Mouse (Mus musculus): ENCODE data around the gene Cdk11b. TPM values are rescaled to one million over a fixed set of nuclear protein-coding genes. Genes with fewer than 3 reads are reported as not detected.
A peak's percentile ranks its signal among the peaks of the same experiment; 100 is the strongest.
"Not testable (repeated sequence)": the region's sequence is repeated elsewhere in the genome, so short reads cannot be mapped to it uniquely, and the experiment has no call there.

Cdk11b gene
- polyA plus RNA-seq, 1 experiment: 25.8 TPM

DNA sequence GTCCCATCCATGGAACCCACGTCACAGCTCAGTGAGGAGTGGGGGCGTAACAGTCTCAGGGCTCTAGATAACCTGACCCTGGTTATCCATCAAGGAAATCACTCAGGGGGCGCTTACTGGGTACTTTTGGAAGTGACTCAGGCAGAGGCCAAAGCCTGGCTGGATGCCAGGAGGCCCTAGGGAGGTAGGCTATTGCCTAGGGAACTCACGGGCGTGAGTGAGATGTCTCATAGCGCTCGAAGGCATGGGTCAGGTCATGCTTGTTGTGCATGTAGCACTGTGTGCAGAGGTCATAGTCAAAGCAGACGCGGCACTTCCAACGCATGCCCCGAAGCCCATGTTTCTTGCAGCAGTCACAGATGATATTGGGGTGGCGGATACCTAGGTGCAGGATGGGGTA is 36.0 kb downstream of the Cdk11b start:
- no peak for DNase-seq (ENCODE audit: low read depth in 1 of 2, low spot score in 2 of 2)
- Histone ChIP-seq H3K4me1 (ENCODE audit: control insufficient read depth, insufficient read depth, insufficient read length) (no peaks in the 10 kb centered on the region), H3K4me3 (ENCODE audit: extremely low read depth, insufficient read depth, insufficient read length) (no peak overlapping the region), H3K27ac (ENCODE audit: insufficient read depth, low read length) (no peak overlapping the region), H3K36me3 (ENCODE audit: control insufficient read depth, insufficient read depth, low read length) (peaks cover 2% of the 10 kb centered on the region; the same call in 1 of the 2 replicates), H3K27me3 (ENCODE audit: control insufficient read depth, insufficient read depth, low read length) (no peaks in the 10 kb centered on the region)
- no peak for TF ChIP-seq CTCF (IDR thresholded peaks at IDR 0.05; ENCODE audit: extremely low read depth, insufficient read depth, insufficient read length, insufficient replicate concordance)
- TF ChIP-seq POLR2A (IDR thresholded peaks at IDR 0.05; ENCODE audit: low read depth, low read length): no peak
- 82% methylated on average over 12 of the region's 12 CpGs for WGBS

DNA sequence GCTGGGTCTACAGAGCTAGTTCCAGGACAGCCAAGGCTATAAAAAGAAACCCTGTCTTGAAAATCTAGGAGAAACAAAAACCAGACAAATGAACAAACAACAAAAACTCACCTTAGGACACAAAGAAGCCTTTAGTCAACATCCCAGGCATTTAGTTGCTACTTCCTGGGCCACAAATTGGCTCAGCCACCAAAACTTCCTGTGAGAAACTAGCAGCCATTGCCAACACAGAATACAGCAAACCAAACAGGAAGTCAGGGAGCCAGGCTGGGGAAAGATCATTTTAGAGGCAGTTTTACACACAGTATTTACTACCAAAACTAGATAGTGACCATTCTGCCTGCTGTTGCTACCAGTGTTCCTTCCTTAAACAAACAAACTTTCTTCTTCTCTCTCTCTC is 42.2 kb downstream of the Cdk11b start:
- Histone ChIP-seq H3K4me3 (ENCODE audit: extremely low read depth, insufficient read depth, insufficient read length) (no peak overlapping the region), H3K4me1 (ENCODE audit: control insufficient read depth, insufficient read depth, insufficient read length) (peaks cover 3% of the 10 kb centered on the region; the same call in 1 of the 2 replicates), H3K36me3 (ENCODE audit: control insufficient read depth, insufficient read depth, low read length) (peaks cover 2% of the 10 kb centered on the region; the same call in 1 of the 2 replicates), H3K27ac (ENCODE audit: insufficient read depth, low read length) (no peak overlapping the region), H3K27me3 (ENCODE audit: control insufficient read depth, insufficient read depth, low read length) (no peaks in the 10 kb centered on the region)
- DNase-seq (ENCODE audit: low read depth in 1 of 2, low spot score in 2 of 2): no peak
- TF ChIP-seq POLR2A (IDR thresholded peaks at IDR 0.05; ENCODE audit: low read depth, low read length): no peak
- no peak for TF ChIP-seq CTCF (IDR thresholded peaks at IDR 0.05; ENCODE audit: extremely low read depth, insufficient read depth, insufficient read length, insufficient replicate concordance)

DNA sequence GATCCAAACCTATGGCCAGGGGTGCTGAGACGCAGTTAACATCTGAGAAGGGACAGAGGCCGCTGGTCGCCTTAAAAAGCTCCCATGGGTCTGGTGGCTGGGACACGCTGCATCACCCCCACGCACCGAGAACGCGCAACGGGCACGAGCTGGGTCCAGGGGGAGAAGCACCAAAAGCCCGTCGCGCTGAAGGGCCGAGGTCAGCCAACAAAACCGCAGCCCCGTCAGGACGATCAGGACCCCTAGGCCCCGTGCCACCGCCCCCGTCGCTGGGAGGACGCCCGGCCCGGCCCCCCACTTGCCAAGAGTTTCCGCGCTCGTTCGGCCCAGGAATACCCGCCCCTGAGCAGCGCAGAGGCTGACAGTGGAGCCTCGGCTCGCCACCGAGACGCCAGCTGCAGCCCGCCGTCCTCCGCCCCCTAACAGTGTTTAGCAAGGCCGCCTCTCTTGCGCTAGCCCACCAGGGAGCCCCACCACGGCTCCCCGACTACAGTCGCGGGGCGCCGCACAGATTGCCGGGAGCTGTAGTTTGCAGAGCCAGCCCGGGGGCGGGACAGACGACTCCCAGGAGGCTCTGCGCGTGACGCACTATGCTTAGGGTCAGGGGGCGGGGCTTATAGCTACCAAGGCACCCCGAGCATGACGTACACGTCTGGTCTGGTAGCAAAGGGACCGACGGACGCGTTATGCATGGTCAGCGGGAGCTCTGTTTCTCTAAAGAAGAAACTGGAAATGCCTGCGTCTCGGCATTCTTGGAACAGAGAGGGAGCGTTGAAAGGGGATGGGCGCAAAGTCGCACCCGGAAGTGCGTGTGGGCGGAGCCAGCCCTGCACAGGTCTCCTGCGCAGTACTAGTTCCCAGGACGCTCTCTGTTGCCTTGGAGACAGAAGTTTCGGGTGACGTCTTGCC is 44.3 kb downstream of the Cdk11b start, which contains the start of gene Mib2:
Gene Mib2, minus strand, starts transcription at position 510 of the 909 bp plus-strand sequence.
- Histone ChIP-seq H3K36me3 (ENCODE audit: control insufficient read depth, insufficient read depth, low read length) (no peaks in the 10 kb centered on the region), H3K4me3 (ENCODE audit: extremely low read depth, insufficient read depth, insufficient read length) (peak within 1 kb of the TSS; percentile 84), H3K4me1 (ENCODE audit: control insufficient read depth, insufficient read depth, insufficient read length) (peaks cover 3% of the 10 kb centered on the region; the same call in 1 of the 2 replicates), H3K27ac (ENCODE audit: insufficient read depth, low read length) (peak within 1 kb of the TSS; percentile 85), H3K27me3 (ENCODE audit: control insufficient read depth, insufficient read depth, low read length) (no peaks in the 10 kb centered on the region)
- DNase-seq (ENCODE audit: low read depth in 1 of 2, low spot score in 2 of 2): peak; percentile 93 to 95
- TF ChIP-seq CTCF (IDR thresholded peaks at IDR 0.05; ENCODE audit: extremely low read depth, insufficient read depth, insufficient read length, insufficient replicate concordance): no peak
- WGBS: under 1% methylated on average over 73 of the region's 73 CpGs

DNA sequence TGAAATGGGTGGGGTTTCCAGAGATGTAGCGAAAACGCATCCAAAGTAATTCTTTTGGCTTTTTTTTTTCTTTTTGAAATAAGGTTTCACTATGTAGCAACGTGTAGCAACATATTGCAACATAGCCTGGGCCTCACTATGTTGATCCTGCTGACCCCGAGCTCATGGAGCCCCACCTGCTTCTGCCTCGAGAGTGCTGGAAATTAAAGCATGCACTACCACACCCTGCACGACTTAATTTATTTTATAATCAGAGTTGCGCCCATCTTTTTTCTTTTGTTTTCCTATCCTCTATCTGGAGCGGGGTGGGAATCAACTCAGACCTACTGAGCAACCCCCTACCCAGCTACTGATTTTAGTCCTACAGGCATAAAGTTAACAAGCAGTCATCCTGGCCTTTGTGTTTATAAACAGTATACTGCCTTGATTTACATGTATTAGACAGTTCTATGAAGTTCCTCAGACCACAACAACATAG is 45.0 kb downstream of the Cdk11b start:
- no peaks in the 10 kb centered on the region for H3K36me3 ChIP-seq (ENCODE audit: control insufficient read depth, insufficient read depth, low read length)
- peak overlapping the region; percentile 84 for H3K4me3 ChIP-seq (ENCODE audit: extremely low read depth, insufficient read depth, insufficient read length)
- H3K27me3 ChIP-seq (ENCODE audit: control insufficient read depth, insufficient read depth, low read length): no peaks in the 10 kb centered on the region
- 1% methylated on average over 8 of the region's 8 CpGs for WGBS
- H3K27ac ChIP-seq (ENCODE audit: insufficient read depth, low read length): no peak overlapping the region
- H3K4me1 ChIP-seq (ENCODE audit: control insufficient read depth, insufficient read depth, insufficient read length): peaks cover 3% of the 10 kb centered on the region; the same call in 1 of the 2 replicates
- no peak for TF ChIP-seq CTCF (IDR thresholded peaks at IDR 0.05; ENCODE audit: extremely low read depth, insufficient read depth, insufficient read length, insufficient replicate concordance)
- no peak for TF ChIP-seq POLR2A (IDR thresholded peaks at IDR 0.05; ENCODE audit: low read depth, low read length)
- no peak for DNase-seq (ENCODE audit: low read depth in 1 of 2, low spot score in 2 of 2)

DNA sequence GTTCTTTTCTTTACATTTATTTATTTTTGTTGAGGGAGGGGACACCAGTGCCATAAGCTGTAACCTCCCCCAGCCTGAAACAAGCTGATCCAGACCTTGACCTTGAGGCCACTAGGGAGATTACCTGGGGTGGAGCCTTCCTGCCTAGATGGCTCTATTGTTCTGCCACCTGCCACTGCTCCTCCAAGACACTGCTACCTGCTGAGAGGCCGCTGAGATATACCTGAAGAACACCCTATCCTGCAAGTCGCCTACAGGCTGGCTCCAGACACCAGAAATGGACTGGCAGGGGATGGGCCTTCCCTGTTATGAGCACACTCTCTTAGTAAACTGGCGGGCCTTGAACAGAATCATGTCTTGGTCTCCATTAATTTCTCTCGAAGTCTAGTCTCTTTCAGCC is 45.6 kb downstream of the Cdk11b start:
- DNase-seq (ENCODE audit: low read depth in 1 of 2, low spot score in 2 of 2); H3K4me1 ChIP-seq (ENCODE audit: control insufficient read depth, insufficient read depth, insufficient read length); H3K36me3 ChIP-seq (ENCODE audit: control insufficient read depth, insufficient read depth, low read length); H3K27ac ChIP-seq (ENCODE audit: insufficient read depth, low read length); H3K4me3 ChIP-seq (ENCODE audit: extremely low read depth, insufficient read depth, insufficient read length); H3K27me3 ChIP-seq (ENCODE audit: control insufficient read depth, insufficient read depth, low read length): not testable (repeated sequence)
- whole genome bisulfite sequencing: 94% methylated on average over 4 of the region's 4 CpGs

DNA sequence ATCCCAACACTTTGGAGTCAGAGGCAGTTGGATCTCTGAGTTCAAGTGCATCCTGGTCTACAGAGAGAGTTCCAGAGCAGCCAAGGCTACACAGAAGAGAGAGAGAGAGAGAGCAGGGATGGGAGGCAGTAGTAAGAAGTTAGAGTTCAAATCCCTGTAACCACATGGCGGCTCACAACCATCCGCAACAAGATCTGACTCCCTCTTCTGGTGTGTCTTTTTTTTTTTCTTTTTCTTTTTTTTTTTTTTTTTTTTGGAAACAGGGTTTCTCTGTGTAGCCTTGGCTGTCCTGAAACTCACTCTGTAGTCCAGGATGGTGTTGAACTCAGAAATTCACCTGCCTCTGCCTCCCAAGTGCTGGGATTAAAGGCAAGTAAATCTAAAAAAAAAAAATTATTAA is 47.4 kb downstream of the Cdk11b start:
- H3K4me3 ChIP-seq (ENCODE audit: extremely low read depth, insufficient read depth, insufficient read length): no peak overlapping the region
- WGBS: 60% methylated on average over 2 of the region's 2 CpGs
- no peak for TF ChIP-seq POLR2A (IDR thresholded peaks at IDR 0.05; ENCODE audit: low read depth, low read length)
- no peak for TF ChIP-seq CTCF (IDR thresholded peaks at IDR 0.05; ENCODE audit: extremely low read depth, insufficient read depth, insufficient read length, insufficient replicate concordance)
- H3K36me3 ChIP-seq (ENCODE audit: control insufficient read depth, insufficient read depth, low read length): no peaks in the 10 kb centered on the region
- H3K27me3 ChIP-seq (ENCODE audit: control insufficient read depth, insufficient read depth, low read length): no peaks in the 10 kb centered on the region
- H3K4me1 ChIP-seq (ENCODE audit: control insufficient read depth, insufficient read depth, insufficient read length): peaks cover 3% of the 10 kb centered on the region; the same call in 1 of the 2 replicates
- no peak overlapping the region for H3K27ac ChIP-seq (ENCODE audit: insufficient read depth, low read length)
- DNase-seq (ENCODE audit: low read depth in 1 of 2, low spot score in 2 of 2): no peak

DNA sequence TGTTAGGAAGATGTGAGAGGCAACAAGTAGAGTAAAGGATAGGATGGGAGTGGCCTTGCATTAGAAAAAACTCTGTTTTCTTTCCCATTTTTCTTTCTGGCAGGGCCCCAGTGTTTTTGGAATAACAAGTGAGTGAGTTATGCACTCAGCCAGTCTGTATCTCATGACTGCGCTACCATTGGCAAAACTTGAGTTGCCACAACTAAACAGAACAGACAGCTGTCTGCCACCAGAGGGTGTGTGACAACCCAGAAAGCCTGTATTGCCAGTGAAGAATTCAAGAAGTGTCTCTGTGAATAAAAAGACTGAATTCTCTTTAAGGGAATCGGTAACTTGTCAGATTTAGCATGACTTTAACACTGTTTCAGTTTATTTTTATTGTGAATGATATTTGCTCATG is 51.3 kb downstream of the Cdk11b start:
- WGBS: 72% methylated on average over 2 of the region's 2 CpGs
- no peaks in the 10 kb centered on the region for H3K36me3 ChIP-seq (ENCODE audit: control insufficient read depth, insufficient read depth, low read length)
- no peak for TF ChIP-seq POLR2A (IDR thresholded peaks at IDR 0.05; ENCODE audit: low read depth, low read length)
- no peak for TF ChIP-seq CTCF (IDR thresholded peaks at IDR 0.05; ENCODE audit: extremely low read depth, insufficient read depth, insufficient read length, insufficient replicate concordance)
- no peak overlapping the region for H3K4me3 ChIP-seq (ENCODE audit: extremely low read depth, insufficient read depth, insufficient read length)
- no peaks in the 10 kb centered on the region for H3K4me1 ChIP-seq (ENCODE audit: control insufficient read depth, insufficient read depth, insufficient read length)
- DNase-seq (ENCODE audit: low read depth in 1 of 2, low spot score in 2 of 2): no peak
- no peak overlapping the region for H3K27ac ChIP-seq (ENCODE audit: insufficient read depth, low read length)
- H3K27me3 ChIP-seq (ENCODE audit: control insufficient read depth, insufficient read depth, low read length): no peaks in the 10 kb centered on the region

DNA sequence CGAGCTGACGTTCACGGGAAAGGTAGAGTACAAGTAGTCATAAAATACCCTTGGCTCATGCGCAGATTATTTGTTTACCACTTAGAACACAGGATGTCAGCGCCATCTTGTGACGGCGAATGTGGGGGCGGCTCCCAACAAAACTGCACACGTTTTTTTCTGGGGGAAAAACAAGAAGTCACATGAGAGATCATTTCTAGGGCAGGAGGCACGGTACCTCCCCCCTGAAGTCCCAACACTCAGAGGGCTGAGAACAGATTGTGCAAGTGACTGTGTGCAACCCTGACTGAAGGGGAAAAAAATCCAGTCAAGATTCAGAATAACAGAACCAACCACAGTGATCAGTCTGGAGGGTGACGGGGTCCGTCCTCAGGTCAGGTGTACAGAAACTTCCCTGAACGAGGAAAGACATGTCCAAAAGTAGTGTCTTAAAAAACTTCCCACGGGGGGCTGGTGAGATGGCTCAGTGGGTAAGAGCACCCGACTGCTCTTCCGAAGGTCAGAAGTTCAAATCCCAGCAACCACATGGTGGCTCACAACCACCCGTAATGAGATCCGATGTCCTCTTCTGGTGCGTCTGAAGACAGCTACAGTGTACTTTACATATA is 59.1 kb downstream of the Cdk11b start:
- DNase-seq (ENCODE audit: low read depth in 1 of 2, low spot score in 2 of 2); H3K27me3 ChIP-seq (ENCODE audit: control insufficient read depth, insufficient read depth, low read length); H3K4me3 ChIP-seq (ENCODE audit: extremely low read depth, insufficient read depth, insufficient read length); H3K4me1 ChIP-seq (ENCODE audit: control insufficient read depth, insufficient read depth, insufficient read length); H3K27ac ChIP-seq (ENCODE audit: insufficient read depth, low read length); H3K36me3 ChIP-seq (ENCODE audit: control insufficient read depth, insufficient read depth, low read length): not testable (repeated sequence)
- WGBS: 86% methylated on average over 16 of the region's 19 CpGs

DNA sequence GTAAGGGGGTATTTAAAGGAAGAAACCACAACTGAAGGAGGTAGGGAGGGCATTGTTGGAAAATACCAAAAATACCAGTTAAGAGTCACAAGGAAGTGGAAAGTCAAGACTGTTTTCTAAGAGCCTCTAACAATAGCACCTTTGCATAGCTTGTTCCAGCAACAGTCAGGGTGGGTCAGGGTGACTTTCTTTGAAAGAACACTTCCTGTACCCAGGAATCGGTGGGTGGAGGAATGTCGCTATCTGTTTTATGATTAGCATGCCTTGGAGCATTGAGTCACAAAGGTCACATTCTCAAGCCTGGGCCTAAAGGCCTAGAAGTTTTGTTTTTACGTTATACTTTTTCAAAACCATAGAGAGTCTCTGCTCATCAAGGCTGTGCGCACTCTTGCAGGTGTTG is 63.1 kb downstream of the Cdk11b start:
- H3K27me3 ChIP-seq (ENCODE audit: control insufficient read depth, insufficient read depth, low read length); H3K27ac ChIP-seq (ENCODE audit: insufficient read depth, low read length); H3K4me1 ChIP-seq (ENCODE audit: control insufficient read depth, insufficient read depth, insufficient read length); H3K4me3 ChIP-seq (ENCODE audit: extremely low read depth, insufficient read depth, insufficient read length); DNase-seq (ENCODE audit: low read depth in 1 of 2, low spot score in 2 of 2); H3K36me3 ChIP-seq (ENCODE audit: control insufficient read depth, insufficient read depth, low read length): not testable (repeated sequence)
- WGBS: 93% methylated on average over 4 of the region's 4 CpGs
